Mouse (Mus musculus) liver, adult (tissue): Measurements from ENCODE around the gene Cpd.
A peak's percentile ranks its signal among the peaks of the same experiment; 100 is the strongest.

Experiments
- GATA4 ChIP-seq: IDR thresholded peaks from 2 replicates; pipeline ENCODE4 v1.6.1; 2014; ENCODE audit warnings: mild to moderate bottlenecking, low read length; ENCODE audit not compliant: insufficient replicate concordance

Gene Cpd

GRCm38 (mm10) chr11:76846878-76847222 is at the start of gene Cpd:
Gene Cpd (minus strand): TSS chr11:76847018.
- peak; percentile 17; the same call in 1 of the 2 replicates for TF ChIP-seq GATA4

GRCm38 (mm10) chr11:76896360-76896759 is 49.5 kb upstream of the Cpd start:
- TF ChIP-seq GATA4 = no peak

GRCm38 (mm10) chr11:76894240-76894639 is 47.4 kb upstream of the Cpd start:
- TF ChIP-seq GATA4 = no peak

DNA sequence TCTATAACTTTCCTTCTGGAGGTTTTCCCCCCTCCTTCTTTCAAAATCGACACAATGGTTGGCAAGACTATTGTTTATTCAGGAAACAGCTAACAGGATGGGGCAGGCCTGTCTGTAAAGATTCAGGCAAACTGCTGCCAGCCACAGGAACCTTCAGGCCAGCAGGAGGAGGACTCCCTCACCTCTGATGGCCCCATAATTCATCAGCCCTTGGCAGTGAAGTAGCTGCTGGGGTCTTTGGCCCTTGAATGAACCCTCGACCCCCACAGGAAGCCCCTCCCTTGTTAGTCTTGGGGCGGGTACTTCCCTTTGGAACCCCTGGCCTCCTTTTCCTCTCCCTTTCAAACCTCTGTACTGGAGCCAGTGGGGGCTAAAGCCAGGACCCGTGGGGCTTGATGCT is 46.8 kb upstream of the Cpd start:
- no peak for TF ChIP-seq GATA4

DNA sequence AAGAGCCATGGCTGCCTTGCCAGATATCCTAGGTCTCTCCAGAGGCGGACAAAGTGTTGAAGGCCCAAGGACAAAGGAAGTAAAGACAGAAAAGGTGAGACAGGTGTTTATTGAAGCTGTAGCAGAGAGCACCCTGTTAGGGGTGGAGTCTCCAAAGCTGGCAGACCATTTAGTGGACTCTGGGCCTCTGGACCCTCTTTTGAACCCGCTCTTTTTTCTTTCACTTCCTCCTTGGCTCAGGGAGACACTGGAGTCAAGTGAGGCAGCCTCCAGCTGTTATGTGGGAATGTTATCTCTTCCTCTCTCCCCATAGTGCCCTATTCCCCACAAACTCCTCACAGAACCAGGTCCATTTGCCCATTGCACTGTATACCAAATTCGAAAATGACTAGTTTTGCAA is 46.2 kb upstream of the Cpd start:
- no peak for TF ChIP-seq GATA4

GRCm38 (mm10) chr11:76891738-76892349 is 45.0 kb upstream of the Cpd start:
- TF ChIP-seq GATA4 = no peak

GRCm38 (mm10) chr11:76891171-76891570 is 44.4 kb upstream of the Cpd start:
- TF ChIP-seq GATA4 = no peak

DNA sequence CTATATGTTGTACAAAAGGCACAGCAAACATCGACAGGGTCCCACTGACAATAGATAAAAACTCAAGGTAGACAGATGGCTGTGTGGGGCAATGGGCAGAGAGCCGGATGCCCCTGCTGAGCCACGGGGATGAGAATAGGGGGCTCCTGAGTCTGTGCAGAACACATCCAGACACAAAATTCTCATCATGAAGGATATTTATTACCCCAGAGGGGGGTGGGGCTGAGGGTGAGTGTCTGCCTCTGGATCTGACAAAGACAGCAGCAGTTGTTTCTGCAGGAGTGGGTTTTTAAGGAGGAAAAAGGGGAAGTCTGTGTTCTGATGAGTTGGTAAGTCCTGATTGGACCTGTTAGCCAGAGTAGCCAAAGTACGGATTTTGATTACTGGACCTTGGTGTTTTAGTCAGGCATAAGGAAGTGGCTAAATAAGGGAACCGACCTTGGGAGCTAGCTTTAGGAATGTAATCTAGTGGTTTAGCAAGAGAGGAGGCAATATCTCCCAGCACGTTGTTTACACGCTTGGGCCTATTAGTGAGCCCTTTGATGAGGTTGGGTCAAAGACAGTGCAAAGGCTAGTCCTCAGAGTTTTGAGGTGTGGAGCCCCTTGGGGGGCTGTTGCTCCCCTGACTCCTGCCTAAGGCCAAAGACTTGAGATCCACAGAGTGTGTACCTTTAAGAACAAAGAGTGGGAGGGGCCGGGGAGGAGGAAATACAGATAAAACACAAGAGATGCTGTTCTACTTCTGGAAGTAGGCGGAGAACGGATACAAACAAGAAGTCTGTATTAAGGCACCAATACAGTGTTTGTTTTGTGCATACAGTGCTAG is 42.7 kb upstream of the Cpd start:
- TF ChIP-seq GATA4 = no peak; the same call in 1 of the 2 replicates

- TF ChIP-seq GATA4 = no peak
Observed at GRCm38 (mm10) chr11:76884451-76884850, 37.6 kb upstream of the Cpd start.

DNA sequence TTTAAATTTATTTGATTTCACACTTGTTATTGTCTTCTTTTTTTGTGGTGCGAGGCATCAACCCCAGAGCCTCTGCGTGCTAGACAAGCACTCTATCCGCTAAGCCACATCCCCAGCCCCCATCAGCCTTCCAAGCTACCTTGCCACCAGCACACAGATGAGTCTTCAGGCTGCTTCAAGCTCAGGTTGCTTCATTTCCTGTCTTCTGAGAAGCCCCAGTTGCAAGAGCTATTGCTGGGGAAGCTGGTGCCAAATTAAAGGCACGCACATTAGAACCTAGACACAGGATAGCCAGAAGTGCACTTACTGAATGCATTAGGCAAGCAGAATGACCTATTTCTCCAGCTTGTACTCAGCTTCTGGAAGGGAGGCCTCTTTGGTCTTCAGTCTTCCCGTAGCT is 33.0 kb upstream of the Cpd start:
- TF ChIP-seq GATA4 = no peak

GRCm38 (mm10) chr11:76874766-76875165 is 27.9 kb upstream of the Cpd start:
- no peak for TF ChIP-seq GATA4

- TF ChIP-seq GATA4 = no peak
Observed at GRCm38 (mm10) chr11:76873865-76874264, 27.0 kb upstream of the Cpd start.

- TF ChIP-seq GATA4 = no peak
Observed at GRCm38 (mm10) chr11:76872556-76873234, 25.9 kb upstream of the Cpd start.

DNA sequence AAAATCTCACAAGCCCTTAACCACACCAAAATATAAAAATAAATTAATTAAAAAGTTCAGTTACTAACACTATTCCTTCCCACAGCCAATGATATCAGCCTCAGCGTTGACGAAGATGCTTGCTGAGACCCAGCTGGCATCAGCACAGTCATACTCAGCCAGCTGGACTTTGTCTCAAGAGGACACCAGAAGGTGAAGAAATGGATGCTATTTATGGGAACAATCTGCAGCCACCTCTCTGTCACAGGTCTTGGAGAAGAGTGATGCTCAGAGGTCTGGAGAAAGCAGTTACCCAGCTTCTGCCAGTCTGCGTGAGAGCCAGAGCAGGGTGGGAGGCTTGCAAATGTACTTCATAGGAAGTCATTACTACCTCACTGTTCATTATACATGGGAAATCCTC is 14.4 kb upstream of the Cpd start:
- no peak for TF ChIP-seq GATA4

- TF ChIP-seq GATA4 = no peak
Observed at GRCm38 (mm10) chr11:76859261-76859660, 12.4 kb upstream of the Cpd start.

GRCm38 (mm10) chr11:76858781-76859180 is 12.0 kb upstream of the Cpd start:
- no peak for TF ChIP-seq GATA4
